Mouse (Mus musculus) testis, adult 2 months (tissue): ENCODE measurements around the gene Prmt3.

Experiments used
- CTCF ChIP-seq: fragments of 200-500 bp; IDR thresholded peaks from 2 replicates; pipeline ENCODE4 v1.5.1; 2012; ENCODE audit warnings: low read depth, mild to moderate bottlenecking, inconsistent platforms, low read length, moderate library complexity; ENCODE audit not compliant: control insufficient read depth, insufficient read depth, insufficient replicate concordance
- POLR2A ChIP-seq: fragments of 200-500 bp; IDR thresholded peaks from 2 replicates; pipeline ENCODE4 v1.6.1; 2012; ENCODE audit warnings: low read depth, mild to moderate bottlenecking, inconsistent platforms, low read length, moderate library complexity; ENCODE audit not compliant: control insufficient read depth

- TF ChIP-seq CTCF (no peak), POLR2A (no peak)
Measured at GRCm38 (mm10) chr7:49843304-49843933, 65.3 kb downstream of the Prmt3 start.
